Mouse (Mus musculus) MEL (cell line): ENCODE results near the gene Actc1.

Source experiments
- CHD2 ChIP-seq: IDR thresholded peaks from 2 replicates; pipeline ENCODE4 v1.6.1; 2011; ENCODE audit warnings: low read length, improper control_type of control experiment
- CTCF ChIP-seq, 3 experiments: IDR thresholded peaks in 2 of 3; conservative IDR thresholded peaks in 1 of 3; 2 replicates each; pipeline ENCODE4 v1.5.1; 2011 to 2012; ENCODE audit warnings: low read length in 3 of 3, low read depth in 2 of 3, mild to moderate bottlenecking in 2 of 3, improper control_type of control experiment in 1 of 3, inconsistent platforms in 1 of 3, mixed read lengths in 1 of 3, moderate library complexity in 1 of 3; ENCODE audit not compliant: control insufficient read depth in 1 of 3, insufficient read depth in 1 of 3, poor library complexity in 1 of 3, severe bottlenecking in 1 of 3
- EP300 ChIP-seq, 2 experiments: IDR thresholded peaks; 2 replicates each; pipeline ENCODE4 v1.6.1; 2011; ENCODE audit warnings: improper control_type of control experiment in 2 of 2, low read length in 2 of 2, low read depth in 1 of 2, mild to moderate bottlenecking in 1 of 2
- KAT2A ChIP-seq: conservative IDR thresholded peaks from 2 replicates; pipeline ENCODE4 v1.6.1; 2012; ENCODE audit warnings: low read depth, low read length, improper control_type of control experiment, inconsistent platforms
- TAL1 ChIP-seq: IDR thresholded peaks from 2 replicates; pipeline ENCODE4 v1.6.1; 2012; ENCODE audit warnings: mild to moderate bottlenecking, inconsistent platforms, low read length, moderate library complexity, mixed read lengths
- TCF12 ChIP-seq: IDR thresholded peaks from 2 replicates; pipeline ENCODE4 v1.6.1; 2014; ENCODE audit warnings: low read depth, mild to moderate bottlenecking, inconsistent platforms, low read length, improper control_type of control experiment, moderate library complexity
- UBTF ChIP-seq: IDR thresholded peaks from 2 replicates; pipeline ENCODE4 v1.6.1; 2012; ENCODE audit warnings: low read depth, mild to moderate bottlenecking, inconsistent platforms, low read length, improper control_type of control experiment, moderate library complexity, borderline replicate concordance; ENCODE audit not compliant: insufficient read depth
- ZC3H11A ChIP-seq: IDR thresholded peaks from 2 replicates; pipeline ENCODE4 v1.6.1; 2012; ENCODE audit warnings: low read depth, mild to moderate bottlenecking, inconsistent platforms, low read length, improper control_type of control experiment

GRCm38 (mm10) chr2:114046151-114046664 lies 7.1 kb downstream of the Actc1 start:
- TF ChIP-seq ZC3H11A = no peak
- TF ChIP-seq TAL1 = no peak
- TF ChIP-seq UBTF = no peak
- TF ChIP-seq CHD2 = no peak
- TF ChIP-seq KAT2A = no peak
- no peak for TF ChIP-seq EP300 (IDR thresholded peaks at IDR 0.05; ENCODE audit: low read depth in 1 of 2, low read length in 2 of 2)
- TF ChIP-seq TCF12 = no peak
- TF ChIP-seq CTCF (IDR thresholded peaks at IDR 0.05 in 2 of 3, conservative IDR thresholded peaks at IDR 0.05 in 1 of 3; ENCODE audit: control insufficient read depth in 1 of 3, insufficient read depth in 1 of 3, low read depth in 2 of 3, low read length in 3 of 3, poor library complexity in 1 of 3, severe bottlenecking in 1 of 3) = no peak
